8 mouse cellular contexts compared by ENCODE assay signal in genomic region chr15:79511553-79512320, GRCm38 (mm10). TPM values are rescaled to one million over a fixed set of nuclear protein-coding genes. Genes with fewer than 3 reads are reported as not detected.
DNase-seq lines count a peak whose midpoint lies in the region; ATAC-seq and TF ChIP-seq lines count a peak whose summit lies in the region.

No protein-coding gene starts in this region.

- H3K4me3 ChIP-seq in cerebellum, adult 2 months (replicated peaks; ENCODE audit: insufficient read depth, low read depth, low read length): peak overlapping the region; percentile 56
- H3K4me3 ChIP-seq in forebrain, postnatal 0 days (ENCODE audit: low read depth, low read length): peak overlapping the region; percentile 43
- peak overlapping the region; percentile 45 for H3K4me3 ChIP-seq in lung, adult 2 months (replicated peaks; ENCODE audit: extremely low read depth, low read depth, low read length)

- intact Hi-C loops in heart, postnatal 25 days (cut with DNase I): no loop called here

- TF ChIP-seq POLR2A in cerebellum, adult 2 months (IDR thresholded peaks at IDR 0.05; ENCODE audit: borderline replicate concordance, insufficient read depth, low read length): no peak
- no peak for TF ChIP-seq POLR2A in lung, adult 2 months (IDR thresholded peaks at IDR 0.05; ENCODE audit: borderline replicate concordance, extremely low read depth, low read depth, low read length)

- ATAC-seq in forebrain, postnatal 0 days: peak; percentile 93

- 6% methylated on average over 61 of the region's 61 CpGs for WGBS in cerebellum, adult 2 months
- 3% methylated on average over 61 of the region's 61 CpGs for WGBS in forebrain, postnatal 0 days
- WGBS in lung, adult 2 months: 7% methylated on average over 61 of the region's 61 CpGs

- no peak overlapping the region for H3K27ac ChIP-seq in cerebellum, adult 2 months (ENCODE audit: insufficient read depth, low read length)
- H3K27ac ChIP-seq in forebrain, postnatal 0 days (ENCODE audit: low read depth, low read length): no peak overlapping the region

- DNase-seq in MN1 (ENCODE audit: low spot score): peak; percentile 92
- peak; percentile 78 to 79 for DNase-seq in cerebellum, adult 2 months
- peak; percentile 93 for DNase-seq in forebrain, postnatal 0 days
- DNase-seq in heart, postnatal 25 days (ENCODE audit: low spot score): peak; percentile 62
- peak; percentile 73 to 89 for DNase-seq in layer of hippocampus, adult 18-20 months (ENCODE audit: low spot score in 2 of 2)
- DNase-seq in lung, adult 2 months: peak; percentile 79
- DNase-seq in ovary, postnatal 10 days (ENCODE audit: low spot score): peak; percentile 76
- peak; percentile 87 for DNase-seq in urinary bladder, postnatal 14 days (ENCODE audit: low spot score)

- no peaks in the 10 kb centered on the region for H3K9me3 ChIP-seq in forebrain, postnatal 0 days (ENCODE audit: low read length)

- no peak for TF ChIP-seq CTCF in cerebellum, adult 2 months (IDR thresholded peaks at IDR 0.05; ENCODE audit: borderline replicate concordance, insufficient read depth, low read depth, low read length)
- no peak; the same call in 1 of the 2 replicates for TF ChIP-seq CTCF in forebrain, postnatal 0 days (IDR thresholded peaks at IDR 0.05; ENCODE audit: low read depth)
- no peak for TF ChIP-seq CTCF in lung, adult 2 months (IDR thresholded peaks at IDR 0.05; ENCODE audit: insufficient read depth, low read length)

- H3K4me1 ChIP-seq in cerebellum, adult 2 months (ENCODE audit: control insufficient read depth, insufficient read depth, low read length): peaks cover 2% of the 10 kb centered on the region; the same call in 1 of the 2 replicates
- H3K4me1 ChIP-seq in forebrain, postnatal 0 days (ENCODE audit: insufficient read depth): peaks cover 25% of the 10 kb centered on the region
- 0 out of 2 replicates have a peak, but pooled peaks cover 6% of the 10 kb centered on the region for H3K4me1 ChIP-seq in lung, adult 2 months (ENCODE audit: control insufficient read depth, insufficient read depth, low read length)

- no peaks in the 10 kb centered on the region for H3K36me3 ChIP-seq in forebrain, postnatal 0 days (ENCODE audit: insufficient read depth)

- peak overlapping the region; percentile 39; the same call in 1 of the 2 replicates for H3K9ac ChIP-seq in forebrain, postnatal 0 days

- no peaks in the 10 kb centered on the region; the same call in 1 of the 2 replicates for H3K27me3 ChIP-seq in cerebellum, adult 2 months (ENCODE audit: control insufficient read depth, insufficient read depth, low read length)
- peaks cover 48% of the 10 kb centered on the region for H3K27me3 ChIP-seq in forebrain, postnatal 0 days (ENCODE audit: insufficient read depth, low read length)

- H3K4me2 ChIP-seq in forebrain, postnatal 0 days (ENCODE audit: low read depth): peak overlapping the region; percentile 67

RNA-seq across cellular contexts. Expression of gene Kdelr3, which starts 4.5 kb away (rescaled TPM):
- polyA plus RNA-seq in cerebellum, adult 2 months (2012; rRNA removed): 1.7 and 2.5 TPM in 2 replicates
- 3.1 and 5.6 TPM in 2 replicates for total RNA-seq in forebrain, postnatal 0 days (2014; rRNA removed)
- 5.3 and 6.8 TPM in 2 replicates for polyA plus RNA-seq in forebrain, postnatal 0 days (2015; fragmentation: Nextera tagmentation; extraction: Ambion mirVana)
- total RNA-seq in heart, postnatal 25 days (2021): 1 to 10 TPM; 7.6 to 8.2 TPM
- under 1 TPM; 0.45 to 0.53 TPM for total RNA-seq in layer of hippocampus, adult 18-20 months (2021)
- polyA plus RNA-seq in lung, adult 2 months (2012; rRNA removed): 16.9 and 19.4 TPM in 2 replicates

RNA-seq across cellular contexts. Expression of gene Kcnj4, which starts 6.7 kb away (rescaled TPM):
- 0.82 and 1.5 TPM in 2 replicates for polyA plus RNA-seq in cerebellum, adult 2 months (2012; rRNA removed)
- 17.3 and 17.8 TPM in 2 replicates for total RNA-seq in forebrain, postnatal 0 days (2014; rRNA removed)
- 0.99 and 1.1 TPM in 2 replicates for polyA plus RNA-seq in forebrain, postnatal 0 days (2015; fragmentation: Nextera tagmentation; extraction: Ambion mirVana)
- not detected for total RNA-seq in heart, postnatal 25 days (2021)
- total RNA-seq in layer of hippocampus, adult 18-20 months (2021): 10 to 100 TPM; 87.2 to 88.5 TPM
- not detected in 2 replicates for polyA plus RNA-seq in lung, adult 2 months (2012; rRNA removed)

RNA-seq across cellular contexts. Expression of gene Ddx17, which starts 34.8 kb away (rescaled TPM):
- 414 and 429 TPM in 2 replicates for polyA plus RNA-seq in cerebellum, adult 2 months (2012; rRNA removed)
- 373 and 392 TPM in 2 replicates for total RNA-seq in forebrain, postnatal 0 days (2014; rRNA removed)
- polyA plus RNA-seq in forebrain, postnatal 0 days (2015; fragmentation: Nextera tagmentation; extraction: Ambion mirVana): 21.5 and 26.5 TPM in 2 replicates
- total RNA-seq in heart, postnatal 25 days (2021): 100 to 1,000 TPM in 1 of 2 experiments, 10 to 100 TPM in 1; 96.7 to 105 TPM
- total RNA-seq in layer of hippocampus, adult 18-20 months (2021): 100 to 1,000 TPM; 277 to 299 TPM
- 255 and 299 TPM in 2 replicates for polyA plus RNA-seq in lung, adult 2 months (2012; rRNA removed)

RNA-seq across cellular contexts. Expression of gene Csnk1e, which starts 56.4 kb away (rescaled TPM):
- 110 and 122 TPM in 2 replicates for polyA plus RNA-seq in cerebellum, adult 2 months (2012; rRNA removed)
- total RNA-seq in forebrain, postnatal 0 days (2014; rRNA removed): 398 and 490 TPM in 2 replicates
- 160 and 248 TPM in 2 replicates for polyA plus RNA-seq in forebrain, postnatal 0 days (2015; fragmentation: Nextera tagmentation; extraction: Ambion mirVana)
- 10 to 100 TPM; 48.4 to 54.0 TPM for total RNA-seq in heart, postnatal 25 days (2021)
- 100 to 1,000 TPM in 1 of 2 experiments, 10 to 100 TPM in 1; 95.9 to 109 TPM for total RNA-seq in layer of hippocampus, adult 18-20 months (2021)
- 90.8 and 109 TPM in 2 replicates for polyA plus RNA-seq in lung, adult 2 months (2012; rRNA removed)

Comparison
In these comparisons a context has a peak if more than half of its experiments do, and no peak if none do; other contexts are left out.
1. RNA of gene Kcnj4, which starts 6.7 kb away (total RNA-seq): 87.2 to 88.5 TPM in layer of hippocampus, adult 18-20 months and 17.3 to 17.8 TPM in forebrain, postnatal 0 days; not detected in heart, postnatal 25 days; every median in the first group is over 10 times any median in the second.
2. Peak in every context shown above with its lines, with median percentiles within 50 percentile points of each other: DNase-seq and H3K4me3 ChIP-seq.